Mouse (Mus musculus) CH12.LX (cell line): ENCODE results near the gene Gdpd5. TPM values are rescaled to one million over a fixed set of nuclear protein-coding genes. Genes with fewer than 3 reads are reported as not detected.

Source experiments
- DNase-seq: peaks from one replicate; pipeline ENCODE4 v3.0.0-alpha.2; 2013; ENCODE audit errors: extremely low read depth
- H3K27ac ChIP-seq: 2 replicates; pipeline ENCODE4 v1.5.1; 2012; ENCODE audit warnings: low read depth, mild to moderate bottlenecking, control low read depth, moderate library complexity; ENCODE audit not compliant: insufficient read depth
- H3K27me3 ChIP-seq: replicated peaks from 2 replicates; pipeline ENCODE3; 2012; ENCODE audit warnings: inconsistent platforms
- H3K36me3 ChIP-seq, 2 experiments: replicated peaks in 1 of 2; 2 replicates each; pipeline versions ENCODE3 to v1.6.1; 2012; ENCODE audit warnings: inconsistent platforms in 1 of 2, low read length in 1 of 2, mild to moderate bottlenecking in 1 of 2, mixed read lengths in 1 of 2, moderate library complexity in 1 of 2; ENCODE audit not compliant: control insufficient read depth in 1 of 2, insufficient read depth in 1 of 2
- H3K4me1 ChIP-seq, 2 experiments: 2 replicates each; pipeline ENCODE4 v1.6.1; 2012; ENCODE audit warnings: inconsistent platforms in 1 of 2, moderate library complexity in 1 of 2; ENCODE audit not compliant: insufficient read depth in 2 of 2, control insufficient read depth in 1 of 2
- H3K4me2 ChIP-seq: 2 replicates; pipeline ENCODE4 v1.6.1; 2012; ENCODE audit warnings: low read depth, mild to moderate bottlenecking, control low read depth; ENCODE audit not compliant: poor library complexity, insufficient read depth, severe bottlenecking
- H3K4me3 ChIP-seq, 3 experiments: fragments of 150-350 bp in 1 of 3; sonication (generic) in 1 of 3; replicated peaks in 1 of 3; 2 replicates each; pipeline versions ENCODE3 to v1.5.1; 2011 to 2012; ENCODE audit warnings: low read depth in 2 of 3, low read length in 2 of 3, mild to moderate bottlenecking in 2 of 3, moderate library complexity in 2 of 3, control low read depth in 1 of 3, improper control_type of control experiment in 1 of 3, inconsistent platforms in 1 of 3, mixed read lengths in 1 of 3; ENCODE audit not compliant: poor library complexity in 1 of 3
- H3K79me2 ChIP-seq: replicated peaks from 2 replicates; pipeline ENCODE4 v1.6.1; 2012; ENCODE audit warnings: mild to moderate bottlenecking, moderate library complexity; ENCODE audit not compliant: control insufficient read depth, poor library complexity, insufficient read depth, severe bottlenecking; ENCODE audit errors: extremely low read depth
- H3K9ac ChIP-seq: 2 replicates; pipeline ENCODE4 v1.6.1; 2012; ENCODE audit warnings: low read depth, mild to moderate bottlenecking, control low read depth, moderate library complexity; ENCODE audit not compliant: insufficient read depth
- H3K9me3 ChIP-seq: replicated peaks from 2 replicates; pipeline ENCODE3; 2012; ENCODE audit warnings: low read length, inconsistent platforms, mixed read lengths
- CHD1 ChIP-seq: IDR thresholded peaks from 2 replicates; pipeline ENCODE4 v1.6.1; 2012; ENCODE audit warnings: low read depth, low read length, improper control_type of control experiment, inconsistent platforms
- CHD2 ChIP-seq: IDR thresholded peaks from 2 replicates; pipeline ENCODE4 v1.6.1; 2011; ENCODE audit warnings: low read length, improper control_type of control experiment
- CTCF ChIP-seq, 2 experiments: IDR thresholded peaks in 1 of 2; conservative IDR thresholded peaks in 1 of 2; 2 replicates each; pipeline ENCODE4 v1.5.1; 2011 to 2012; ENCODE audit warnings: low read depth in 2 of 2, low read length in 2 of 2, improper control_type of control experiment in 1 of 2, inconsistent platforms in 1 of 2, mild to moderate bottlenecking in 1 of 2, moderate library complexity in 1 of 2
- E2F4 ChIP-seq: IDR thresholded peaks from 2 replicates; pipeline ENCODE4 v1.6.1; 2011; ENCODE audit warnings: low read depth, low read length, improper control_type of control experiment; ENCODE audit not compliant: insufficient replicate concordance
- EP300 ChIP-seq: IDR thresholded peaks from 2 replicates; pipeline ENCODE4 v1.6.1; 2011; ENCODE audit warnings: low read length, improper control_type of control experiment
- ETS1 ChIP-seq: conservative IDR thresholded peaks from 2 replicates; pipeline ENCODE4 v1.6.1; 2012; ENCODE audit warnings: low read depth, mild to moderate bottlenecking, inconsistent platforms, low read length, improper control_type of control experiment, moderate library complexity
- KAT2A ChIP-seq: IDR thresholded peaks from 2 replicates; pipeline ENCODE4 v1.6.1; 2012; ENCODE audit warnings: low read length, improper control_type of control experiment, inconsistent platforms; ENCODE audit not compliant: insufficient replicate concordance
- MAFK ChIP-seq: IDR thresholded peaks from 2 replicates; pipeline ENCODE4 v1.6.1; 2011; ENCODE audit warnings: low read length, improper control_type of control experiment; ENCODE audit not compliant: insufficient replicate concordance
- MAX ChIP-seq: IDR thresholded peaks from 2 replicates; pipeline ENCODE4 v1.6.1; 2011; ENCODE audit warnings: low read length, improper control_type of control experiment
- MAZ ChIP-seq: IDR thresholded peaks from 2 replicates; pipeline ENCODE4 v1.6.1; 2012; ENCODE audit warnings: low read depth, mild to moderate bottlenecking, inconsistent platforms, low read length, improper control_type of control experiment, moderate library complexity
- MXI1 ChIP-seq: IDR thresholded peaks from 2 replicates; pipeline ENCODE4 v1.6.1; 2011; ENCODE audit warnings: mild to moderate bottlenecking, low read depth, low read length, improper control_type of control experiment
- NELFE ChIP-seq: IDR thresholded peaks from 2 replicates; pipeline ENCODE4 v1.6.1; 2011; ENCODE audit warnings: low read depth, low read length, improper control_type of control experiment
- PAX5 ChIP-seq: IDR thresholded peaks from 2 replicates; pipeline ENCODE4 v1.6.1; 2012; ENCODE audit warnings: low read length, inconsistent platforms, mixed read lengths
- POLR2AphosphoS2 ChIP-seq: IDR thresholded peaks from 2 replicates; pipeline ENCODE4 v1.6.1; 2011; ENCODE audit warnings: low read depth, low read length, improper control_type of control experiment
- RAD21 ChIP-seq: IDR thresholded peaks from 2 replicates; pipeline ENCODE4 v1.6.1; 2011; ENCODE audit warnings: low read depth, mild to moderate bottlenecking, low read length, improper control_type of control experiment, moderate library complexity
- SIN3A ChIP-seq: IDR thresholded peaks from 2 replicates; pipeline ENCODE4 v1.6.1; 2012; ENCODE audit warnings: low read length, improper control_type of control experiment, inconsistent platforms
- SMC3 ChIP-seq: IDR thresholded peaks from 2 replicates; pipeline ENCODE4 v1.6.1; 2011; ENCODE audit warnings: low read depth, low read length, improper control_type of control experiment
- TBP ChIP-seq: conservative IDR thresholded peaks from 2 replicates; pipeline ENCODE4 v1.6.1; 2011; ENCODE audit warnings: low read depth, low read length, improper control_type of control experiment
- USF1 ChIP-seq: IDR thresholded peaks from 2 replicates; pipeline ENCODE4 v1.6.1; 2014; ENCODE audit warnings: low read depth, mild to moderate bottlenecking, inconsistent platforms, low read length, improper control_type of control experiment
- USF2 ChIP-seq: conservative IDR thresholded peaks from 2 replicates; pipeline ENCODE4 v1.6.1; 2011; ENCODE audit warnings: low read depth, low read length, improper control_type of control experiment
- ZKSCAN1 ChIP-seq: IDR thresholded peaks from 2 replicates; pipeline ENCODE4 v1.6.1; 2012; ENCODE audit warnings: low read depth, inconsistent platforms, low read length, improper control_type of control experiment, borderline replicate concordance
- ZMIZ1 ChIP-seq: IDR thresholded peaks from 2 replicates; pipeline ENCODE4 v1.6.1; 2012; ENCODE audit warnings: low read depth, mild to moderate bottlenecking, inconsistent platforms, low read length, improper control_type of control experiment
- ZNF384 ChIP-seq: IDR thresholded peaks from 2 replicates; pipeline ENCODE4 v1.6.1; 2012; ENCODE audit warnings: low read depth, low read length, improper control_type of control experiment, inconsistent platforms
- dilution Hi-C: fragments of 300-500 bp; cut with MboI; formaldehyde crosslinking; loops from 2 replicates; pipeline ENCODE4 v1.14.3; 2020; ENCODE audit warnings: low sequenced_read_pairs; ENCODE audit not compliant: extremely low pct_unique_long_range_greater_than_20kb, extremely low pct_ligation_motif_present
- in situ Hi-C: fragments of 300-500 bp; cut with MboI; formaldehyde crosslinking; loops from 3 replicates; pipeline ENCODE4 v1.14.3; 2019; ENCODE audit warnings: low sequenced_read_pairs, low pct_ligation_motif_present, low pct_unique_long_range_greater_than_20kb, mixed read lengths
- polyA plus RNA-seq: library from polyadenylated mRNA; unstranded; fragments of >175 nt; gene quantifications from 2 replicates; pipeline ENCODE4 v1.2.1, GENCODE M21; 2012; ENCODE audit warnings: low read depth; ENCODE audit not compliant: insufficient read length
- total RNA-seq, 2 experiments: library from RNA; depleted of rRNA; stranded (reverse); fragments of 300-350 nt in 1 of 2; fragments of >200 nt in 1 of 2; gene quantifications; 2 replicates each; pipeline ENCODE4 v1.2.3; 2012 to 2014

The Gdpd5 gene
- total and polyA plus RNA-seq, 3 experiments, result 2.4 to 9.1 (median 9.0) TPM

DNA sequence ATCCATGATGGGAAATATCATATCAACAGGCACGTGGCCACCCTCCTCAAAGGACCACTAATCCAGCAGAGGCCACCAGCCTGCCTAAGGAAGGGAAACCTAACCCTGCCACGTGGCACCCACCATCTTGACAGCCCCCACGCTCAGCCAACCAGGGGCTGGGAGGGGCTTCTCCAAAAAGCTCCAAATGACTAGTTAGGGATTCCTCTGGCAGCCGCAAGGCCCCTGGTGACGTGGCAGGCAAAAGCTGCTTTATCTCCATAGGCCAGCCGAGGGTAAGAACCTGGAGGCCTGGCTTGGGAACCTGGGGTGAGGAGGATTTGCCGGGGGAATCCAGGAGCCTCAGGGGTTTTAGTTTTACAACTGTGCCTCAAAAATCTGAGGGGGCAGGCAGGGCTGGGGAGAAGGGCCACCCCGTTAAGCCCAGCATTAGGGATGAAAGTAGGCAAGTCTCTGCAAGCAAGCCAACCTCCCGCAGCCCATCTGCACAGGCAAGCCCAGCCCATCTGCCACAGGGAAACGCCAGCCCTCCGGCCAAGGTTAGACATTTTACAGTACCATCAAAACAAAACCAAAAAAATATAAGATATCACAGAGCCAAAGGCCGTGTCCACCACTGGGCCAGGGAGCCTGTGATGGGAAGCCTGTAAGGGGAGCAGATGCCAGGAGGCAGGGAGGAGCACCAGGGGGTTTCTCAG lies 30.0 kb upstream of the Gdpd5 start:
- Histone ChIP-seq H3K9ac (no peak overlapping the region), H3K36me3 (no peaks in the 10 kb centered on the region), H3K4me2 (no peak overlapping the region), H3K9me3 (no peaks in the 10 kb centered on the region), H3K4me3 (no peak overlapping the region), H3K4me1 (peaks cover under 1 to 11% of the 10 kb centered on the region in 2 experiments), H3K27ac (no peak overlapping the region), H3K27me3 (no peaks in the 10 kb centered on the region), H3K79me2 (no peaks in the 10 kb centered on the region)
- in situ Hi-C loops (no loop called here), dilution Hi-C loops (no loop called here)
- DNase-seq, result no peak
- TF ChIP-seq KAT2A (no peak), CTCF (conservative IDR thresholded peaks at IDR 0.05 in 1 of 2, IDR thresholded peaks at IDR 0.05 in 1 of 2; ENCODE audit: low read depth in 2 of 2, low read length in 2 of 2) (no peak), USF1 (no peak), MAFK (no peak), ZKSCAN1 (no peak), ETS1 (no peak), E2F4 (no peak), CHD1 (no peak), MXI1 (no peak), CHD2 (no peak), USF2 (no peak), SIN3A (no peak), ZMIZ1 (no peak), NELFE (no peak), TBP (no peak), SMC3 (no peak), POLR2AphosphoS2 (no peak), MAX (no peak), PAX5 (no peak), RAD21 (no peak)

DNA sequence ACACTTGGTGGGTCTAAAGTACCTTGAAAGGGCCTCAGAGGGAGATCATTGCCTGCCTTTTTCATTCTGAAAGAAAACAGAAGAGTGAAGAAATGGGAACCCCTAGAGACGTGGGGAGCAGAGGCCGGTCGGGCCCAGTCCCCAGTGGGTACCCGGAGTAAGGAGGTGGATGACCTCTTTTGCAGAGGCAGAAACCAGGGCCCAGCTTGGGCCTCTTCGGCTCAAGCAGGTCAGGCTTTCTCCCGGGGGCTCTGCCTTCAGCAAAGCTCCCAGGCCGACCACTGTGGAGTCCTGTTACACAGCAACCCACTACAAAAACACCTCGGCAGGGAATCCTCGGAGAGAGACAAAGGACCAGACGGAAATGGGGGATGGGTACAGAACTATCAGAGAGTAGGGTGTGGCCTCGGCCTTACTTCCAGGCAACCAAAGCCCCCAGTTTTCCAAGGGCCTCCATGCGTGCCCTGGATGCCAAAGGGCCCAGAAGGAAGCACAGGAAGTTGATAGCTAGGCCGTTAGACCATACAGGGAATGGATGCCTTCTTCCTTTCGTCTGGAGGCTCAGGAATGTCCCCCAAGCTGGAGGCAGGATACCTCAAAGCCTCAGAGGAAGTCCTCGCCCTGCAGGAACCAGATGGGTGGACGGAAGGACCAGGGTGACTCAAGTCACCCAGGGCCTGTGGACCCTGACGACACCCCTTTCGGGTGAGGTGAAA lies 29.3 kb upstream of the Gdpd5 start:
- dilution Hi-C loops (no loop called here), in situ Hi-C loops (no loop called here)
- Histone ChIP-seq H3K36me3 (no peaks in the 10 kb centered on the region), H3K4me2 (no peak overlapping the region), H3K9me3 (no peaks in the 10 kb centered on the region), H3K27ac (no peak overlapping the region), H3K79me2 (no peaks in the 10 kb centered on the region), H3K4me1 (peaks cover 6 to 18% of the 10 kb centered on the region in 2 experiments), H3K4me3 (no peak overlapping the region), H3K27me3 (no peaks in the 10 kb centered on the region), H3K9ac (no peak overlapping the region)
- TF ChIP-seq SIN3A, result no peak
- TF ChIP-seq MAX, result no peak
- no peak for TF ChIP-seq TBP
- TF ChIP-seq NELFE, result no peak
- TF ChIP-seq SMC3, result no peak
- TF ChIP-seq EP300, result no peak
- TF ChIP-seq ZNF384, result no peak
- no peak for TF ChIP-seq MAZ
- no peak for DNase-seq
